Comparison of ENCODE assay signal across 8 mouse cellular contexts in the genomic region with DNA sequence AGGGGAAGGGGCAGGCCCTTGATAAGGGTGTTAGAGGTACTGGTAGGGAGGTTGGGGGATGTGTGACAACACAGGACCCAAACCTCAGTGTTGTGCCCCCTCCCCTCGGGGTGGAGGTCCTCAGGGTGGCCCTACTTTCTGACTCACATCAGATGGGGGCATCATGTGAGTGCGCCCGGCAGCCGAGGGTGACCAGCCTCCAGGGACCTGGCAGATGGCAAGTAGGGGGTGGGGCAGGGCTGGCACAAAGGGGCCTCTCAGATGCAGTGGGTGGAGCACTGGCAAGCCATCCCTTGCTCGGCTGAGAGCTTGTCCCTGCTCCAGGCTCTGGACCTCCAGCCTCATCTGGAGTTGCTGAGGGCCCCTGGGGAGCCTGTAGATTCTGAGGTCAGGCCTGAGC. TPM values are rescaled to one million over a fixed set of nuclear protein-coding genes. Genes with fewer than 3 reads are reported as not detected.
DNase-seq lines count a peak whose midpoint lies in the region; ATAC-seq lines count a peak whose summit lies in the region.

No protein-coding gene starts in this region.

- H3K4me1 ChIP-seq in heart, embryonic 13.5 days = peaks cover 62% of the 10 kb centered on the region

- DNase-seq in layer of hippocampus, adult 11-12 months (ENCODE audit: low spot score) = peak; percentile 64
- no peak for DNase-seq in layer of hippocampus, adult 9-10 months (ENCODE audit: low spot score)
- DNase-seq in cerebellum, postnatal 14 days = peak; percentile 69 to 81
- peak; percentile 82 for DNase-seq in liver
- DNase-seq in right cerebral cortex, postnatal 14 days = peak; percentile 56
- no peak for DNase-seq in adrenal gland, postnatal 4 days (ENCODE audit: low spot score in 2 of 2)
- DNase-seq in thymus, postnatal 25 days = no peak

- no peak overlapping the region for H3K27ac ChIP-seq in heart, embryonic 13.5 days (replicated peaks)

- WGBS in heart, embryonic 13.5 days = 57% methylated on average over 5 of the region's 5 CpGs

- no peak overlapping the region; the same call in 1 of the 2 replicates for H3K9ac ChIP-seq in heart, embryonic 13.5 days

- no peaks in the 10 kb centered on the region for H3K27me3 ChIP-seq in heart, embryonic 13.5 days (replicated peaks)

- peak overlapping the region; percentile 36 for H3K4me2 ChIP-seq in heart, embryonic 13.5 days

- no peaks in the 10 kb centered on the region for H3K36me3 ChIP-seq in heart, embryonic 13.5 days

- H3K4me3 ChIP-seq in heart, embryonic 13.5 days = no peak overlapping the region

- H3K9me3 ChIP-seq in heart, embryonic 13.5 days = no peaks in the 10 kb centered on the region

- ATAC-seq in heart, embryonic 13.5 days (ENCODE audit: extremely low read depth, insufficient number of reproducible peaks, low FRiP score, low TSS enrichment) = no peak

RNA-seq across cellular contexts. Expression of gene Adgrg1, which starts 12.1 kb away (rescaled TPM):
- 4.4 and 4.7 TPM in 2 replicates for polyA plus RNA-seq in heart, embryonic 13.5 days (2015; fragmentation: Nextera tagmentation; extraction: Ambion mirVana)
- total RNA-seq in adrenal gland, postnatal 4 days (2021) = 10 to 100 TPM; 38.3 to 62.3 TPM

RNA-seq across cellular contexts. Expression of gene Adgrg3, which starts 30.8 kb away (rescaled TPM):
- 3.0 and 3.1 TPM in 2 replicates for polyA plus RNA-seq in heart, embryonic 13.5 days (2015; fragmentation: Nextera tagmentation; extraction: Ambion mirVana)
- total RNA-seq in adrenal gland, postnatal 4 days (2021) = 1 to 10 TPM; 6.2 to 7.8 TPM

Comparison
In these comparisons a context has a peak if more than half of its experiments do, and no peak if none do; other contexts are left out.
1. DNase-seq: peak in layer of hippocampus, adult 11-12 months (single experiment), cerebellum, postnatal 14 days (2 of 2), liver (single experiment) and right cerebral cortex, postnatal 14 days (single experiment); none in layer of hippocampus, adult 9-10 months (single experiment), adrenal gland, postnatal 4 days (0 of 2) and thymus, postnatal 25 days (single experiment).